Mouse (Mus musculus) CH12.LX (cell line): ENCODE data around the gene Dbil5. TPM values are rescaled to one million over a fixed set of nuclear protein-coding genes. Genes with fewer than 3 reads are reported as not detected.

ENCODE experiments used
- DNase-seq: peaks from one replicate; pipeline ENCODE4 v3.0.0-alpha.2; 2013; ENCODE audit errors: extremely low read depth
- H3K27ac ChIP-seq: 2 replicates; pipeline ENCODE4 v1.5.1; 2012; ENCODE audit warnings: low read depth, mild to moderate bottlenecking, control low read depth, moderate library complexity; ENCODE audit not compliant: insufficient read depth
- H3K27me3 ChIP-seq: replicated peaks from 2 replicates; pipeline ENCODE3; 2012; ENCODE audit warnings: inconsistent platforms
- H3K36me3 ChIP-seq, 2 experiments: replicated peaks in 1 of 2; 2 replicates each; pipeline versions ENCODE3 to v1.6.1; 2012; ENCODE audit warnings: inconsistent platforms in 1 of 2, low read length in 1 of 2, mild to moderate bottlenecking in 1 of 2, mixed read lengths in 1 of 2, moderate library complexity in 1 of 2; ENCODE audit not compliant: control insufficient read depth in 1 of 2, insufficient read depth in 1 of 2
- H3K4me1 ChIP-seq, 2 experiments: 2 replicates each; pipeline ENCODE4 v1.6.1; 2012; ENCODE audit warnings: inconsistent platforms in 1 of 2, moderate library complexity in 1 of 2; ENCODE audit not compliant: insufficient read depth in 2 of 2, control insufficient read depth in 1 of 2
- H3K4me2 ChIP-seq: 2 replicates; pipeline ENCODE4 v1.6.1; 2012; ENCODE audit warnings: low read depth, mild to moderate bottlenecking, control low read depth; ENCODE audit not compliant: poor library complexity, insufficient read depth, severe bottlenecking
- H3K4me3 ChIP-seq, 3 experiments: fragments of 150-350 bp in 1 of 3; sonication (generic) in 1 of 3; replicated peaks in 1 of 3; 2 replicates each; pipeline versions ENCODE3 to v1.5.1; 2011 to 2012; ENCODE audit warnings: low read depth in 2 of 3, low read length in 2 of 3, mild to moderate bottlenecking in 2 of 3, moderate library complexity in 2 of 3, control low read depth in 1 of 3, improper control_type of control experiment in 1 of 3, inconsistent platforms in 1 of 3, mixed read lengths in 1 of 3; ENCODE audit not compliant: poor library complexity in 1 of 3
- H3K79me2 ChIP-seq: replicated peaks from 2 replicates; pipeline ENCODE4 v1.6.1; 2012; ENCODE audit warnings: mild to moderate bottlenecking, moderate library complexity; ENCODE audit not compliant: control insufficient read depth, poor library complexity, insufficient read depth, severe bottlenecking; ENCODE audit errors: extremely low read depth
- H3K9ac ChIP-seq: 2 replicates; pipeline ENCODE4 v1.6.1; 2012; ENCODE audit warnings: low read depth, mild to moderate bottlenecking, control low read depth, moderate library complexity; ENCODE audit not compliant: insufficient read depth
- H3K9me3 ChIP-seq: replicated peaks from 2 replicates; pipeline ENCODE3; 2012; ENCODE audit warnings: low read length, inconsistent platforms, mixed read lengths
- BHLHE40 ChIP-seq: IDR thresholded peaks from 2 replicates; pipeline ENCODE4 v1.6.1; 2011; ENCODE audit warnings: mild to moderate bottlenecking, low read depth, low read length, improper control_type of control experiment
- CTCF ChIP-seq, 2 experiments: IDR thresholded peaks in 1 of 2; conservative IDR thresholded peaks in 1 of 2; 2 replicates each; pipeline ENCODE4 v1.5.1; 2011 to 2012; ENCODE audit warnings: low read depth in 2 of 2, low read length in 2 of 2, improper control_type of control experiment in 1 of 2, inconsistent platforms in 1 of 2, mild to moderate bottlenecking in 1 of 2, moderate library complexity in 1 of 2
- ELF1 ChIP-seq: IDR thresholded peaks from 2 replicates; pipeline ENCODE4 v1.6.1; 2014; ENCODE audit warnings: low read depth, mild to moderate bottlenecking, inconsistent platforms, low read length, improper control_type of control experiment
- EP300 ChIP-seq: IDR thresholded peaks from 2 replicates; pipeline ENCODE4 v1.6.1; 2011; ENCODE audit warnings: low read length, improper control_type of control experiment
- HCFC1 ChIP-seq: IDR thresholded peaks from 2 replicates; pipeline ENCODE4 v1.6.1; 2012; ENCODE audit warnings: low read depth, mild to moderate bottlenecking, inconsistent platforms, low read length, improper control_type of control experiment
- IRF4 ChIP-seq: IDR thresholded peaks from 2 replicates; pipeline ENCODE4 v1.6.1; 2014; ENCODE audit warnings: low read depth, mild to moderate bottlenecking, inconsistent platforms, low read length, improper control_type of control experiment
- JUN ChIP-seq: IDR thresholded peaks from 2 replicates; pipeline ENCODE4 v1.6.1; 2011; ENCODE audit warnings: low read depth, mild to moderate bottlenecking, low read length, improper control_type of control experiment, moderate library complexity; ENCODE audit not compliant: insufficient read depth
- JUND ChIP-seq: conservative IDR thresholded peaks from 2 replicates; pipeline ENCODE4 v1.6.1; 2011; ENCODE audit warnings: low read depth, low read length, improper control_type of control experiment
- KAT2A ChIP-seq: IDR thresholded peaks from 2 replicates; pipeline ENCODE4 v1.6.1; 2012; ENCODE audit warnings: low read length, improper control_type of control experiment, inconsistent platforms; ENCODE audit not compliant: insufficient replicate concordance
- MEF2A ChIP-seq: IDR thresholded peaks from 2 replicates; pipeline ENCODE4 v1.6.1; 2014; ENCODE audit warnings: low read depth, mild to moderate bottlenecking, inconsistent platforms, low read length, improper control_type of control experiment, borderline replicate concordance
- MXI1 ChIP-seq: IDR thresholded peaks from 2 replicates; pipeline ENCODE4 v1.6.1; 2011; ENCODE audit warnings: mild to moderate bottlenecking, low read depth, low read length, improper control_type of control experiment
- MYC ChIP-seq: IDR thresholded peaks from 2 replicates; pipeline ENCODE4 v1.6.1; 2011; ENCODE audit warnings: low read depth, mild to moderate bottlenecking, improper control_type of control experiment, low read length
- NELFE ChIP-seq: IDR thresholded peaks from 2 replicates; pipeline ENCODE4 v1.6.1; 2011; ENCODE audit warnings: low read depth, low read length, improper control_type of control experiment
- NRF1 ChIP-seq: IDR thresholded peaks from 2 replicates; pipeline ENCODE4 v1.6.1; 2014; ENCODE audit warnings: low read depth, mild to moderate bottlenecking, inconsistent platforms, low read length, improper control_type of control experiment, moderate library complexity
- POLR2A ChIP-seq: IDR thresholded peaks from 2 replicates; pipeline ENCODE4 v1.6.1; 2011; ENCODE audit warnings: low read depth, mild to moderate bottlenecking, improper control_type of control experiment, low read length
- RAD21 ChIP-seq: IDR thresholded peaks from 2 replicates; pipeline ENCODE4 v1.6.1; 2011; ENCODE audit warnings: low read depth, mild to moderate bottlenecking, low read length, improper control_type of control experiment, moderate library complexity
- SIN3A ChIP-seq: IDR thresholded peaks from 2 replicates; pipeline ENCODE4 v1.6.1; 2012; ENCODE audit warnings: low read length, improper control_type of control experiment, inconsistent platforms
- SMC3 ChIP-seq: IDR thresholded peaks from 2 replicates; pipeline ENCODE4 v1.6.1; 2011; ENCODE audit warnings: low read depth, low read length, improper control_type of control experiment
- TBP ChIP-seq: conservative IDR thresholded peaks from 2 replicates; pipeline ENCODE4 v1.6.1; 2011; ENCODE audit warnings: low read depth, low read length, improper control_type of control experiment
- TCF12 ChIP-seq: IDR thresholded peaks from 2 replicates; pipeline ENCODE4 v1.6.1; 2014; ENCODE audit warnings: low read depth, mild to moderate bottlenecking, inconsistent platforms, low read length, improper control_type of control experiment
- UBTF ChIP-seq: IDR thresholded peaks from 2 replicates; pipeline ENCODE4 v1.6.1; 2012; ENCODE audit warnings: low read depth, mild to moderate bottlenecking, inconsistent platforms, low read length, improper control_type of control experiment, moderate library complexity
- USF1 ChIP-seq: IDR thresholded peaks from 2 replicates; pipeline ENCODE4 v1.6.1; 2014; ENCODE audit warnings: low read depth, mild to moderate bottlenecking, inconsistent platforms, low read length, improper control_type of control experiment
- ZC3H11A ChIP-seq: IDR thresholded peaks from 2 replicates; pipeline ENCODE4 v1.6.1; 2012; ENCODE audit warnings: low read depth, mild to moderate bottlenecking, inconsistent platforms, low read length, improper control_type of control experiment
- ZKSCAN1 ChIP-seq: IDR thresholded peaks from 2 replicates; pipeline ENCODE4 v1.6.1; 2012; ENCODE audit warnings: low read depth, inconsistent platforms, low read length, improper control_type of control experiment, borderline replicate concordance
- ZMIZ1 ChIP-seq: IDR thresholded peaks from 2 replicates; pipeline ENCODE4 v1.6.1; 2012; ENCODE audit warnings: low read depth, mild to moderate bottlenecking, inconsistent platforms, low read length, improper control_type of control experiment
- ZNF384 ChIP-seq: IDR thresholded peaks from 2 replicates; pipeline ENCODE4 v1.6.1; 2012; ENCODE audit warnings: low read depth, low read length, improper control_type of control experiment, inconsistent platforms
- dilution Hi-C: fragments of 300-500 bp; cut with MboI; formaldehyde crosslinking; loops from 2 replicates; pipeline ENCODE4 v1.14.3; 2020; ENCODE audit warnings: low sequenced_read_pairs; ENCODE audit not compliant: extremely low pct_unique_long_range_greater_than_20kb, extremely low pct_ligation_motif_present
- in situ Hi-C: fragments of 300-500 bp; cut with MboI; formaldehyde crosslinking; loops from 3 replicates; pipeline ENCODE4 v1.14.3; 2019; ENCODE audit warnings: low sequenced_read_pairs, low pct_ligation_motif_present, low pct_unique_long_range_greater_than_20kb, mixed read lengths
- polyA plus RNA-seq: library from polyadenylated mRNA; unstranded; fragments of >175 nt; gene quantifications from 2 replicates; pipeline ENCODE4 v1.2.1, GENCODE M21; 2012; ENCODE audit warnings: low read depth; ENCODE audit not compliant: insufficient read length
- total RNA-seq, 2 experiments: library from RNA; depleted of rRNA; stranded (reverse); fragments of 300-350 nt in 1 of 2; fragments of >200 nt in 1 of 2; gene quantifications; 2 replicates each; pipeline ENCODE4 v1.2.3; 2012 to 2014

The Dbil5 gene
- total and polyA plus RNA-seq, 3 experiments, result 1.4 to 1.6 TPM; not detected in 1

GRCm38 (mm10) chr11:76253145-76253917 lies 35.9 kb downstream of the Dbil5 start:
- no peak overlapping the region for H3K4me2 ChIP-seq
- dilution Hi-C loops, result no loop called here
- no peak overlapping the region for H3K9ac ChIP-seq
- peak; percentile 86 for DNase-seq
- peaks cover 27 to 76% of the 10 kb centered on the region in 2 experiments for H3K36me3 ChIP-seq
- no peak overlapping the region for H3K4me3 ChIP-seq
- no peak overlapping the region for H3K27ac ChIP-seq
- no peaks in the 10 kb centered on the region for H3K27me3 ChIP-seq
- TF ChIP-seq ZC3H11A (peak; percentile 88), MEF2A (peak; percentile 65; the same call in 1 of the 2 replicates), CTCF (conservative IDR thresholded peaks at IDR 0.05 in 1 of 2, IDR thresholded peaks at IDR 0.05 in 1 of 2; ENCODE audit: low read depth in 2 of 2, low read length in 2 of 2) (peak; percentile 98), SMC3 (peak; percentile 95), MYC (0 out of 2 replicates have a peak, but pooled peaks have one; percentile 58), JUND (0 out of 2 replicates have a peak, but pooled peaks have one; percentile 23), MXI1 (no peak), SIN3A (no peak), ELF1 (0 out of 2 replicates have a peak, but pooled peaks have one; percentile 18), BHLHE40 (no peak), TCF12 (0 out of 2 replicates have a peak, but pooled peaks have one; percentile 31), NRF1 (0 out of 2 replicates have a peak, but pooled peaks have one; percentile 6), EP300 (no peak), RAD21 (peak; percentile 98), IRF4 (peak; percentile 74; the same call in 1 of the 2 replicates)
- TF ChIP-seq, all 38 proteins: peak for 11
- peaks cover 0 to 15% of the 10 kb centered on the region in 2 experiments; a peak in 2 of 4 replicates for H3K4me1 ChIP-seq
- H3K79me2 ChIP-seq, result no peaks in the 10 kb centered on the region
- in situ Hi-C loops, result loop anchor here (5.0 to 10.0 kb wide), 2 partner anchors 149 to 251 kb away; no protein-coding TSS in a partner anchor
- H3K9me3 ChIP-seq, result no peaks in the 10 kb centered on the region

- in situ Hi-C loops, result loop anchor here (5.0 to 10.0 kb wide), 2 partner anchors 148 to 251 kb away; no protein-coding TSS in a partner anchor
- Histone ChIP-seq H3K4me1 (peaks cover 0 to 15% of the 10 kb centered on the region in 2 experiments; a peak in 2 of 4 replicates), H3K79me2 (no peaks in the 10 kb centered on the region), H3K27me3 (no peaks in the 10 kb centered on the region), H3K36me3 (peaks cover 22 to 72% of the 10 kb centered on the region in 2 experiments), H3K9me3 (no peaks in the 10 kb centered on the region), H3K27ac (no peak overlapping the region), H3K9ac (no peak overlapping the region), H3K4me3 (no peak overlapping the region), H3K4me2 (no peak overlapping the region)
- TF ChIP-seq ELF1, result no peak
- TF ChIP-seq USF1, result no peak
- no peak for TF ChIP-seq TBP
- TF ChIP-seq ZMIZ1, result no peak
- no peak for TF ChIP-seq CTCF (conservative IDR thresholded peaks at IDR 0.05 in 1 of 2, IDR thresholded peaks at IDR 0.05 in 1 of 2; ENCODE audit: low read depth in 2 of 2, low read length in 2 of 2)
- TF ChIP-seq JUN, result no peak
- no peak for TF ChIP-seq POLR2A
- no peak for TF ChIP-seq UBTF
- TF ChIP-seq MYC, result no peak
- TF ChIP-seq ZNF384, result no peak
- no peak for TF ChIP-seq KAT2A
- no peak for TF ChIP-seq TCF12
- TF ChIP-seq NELFE, result no peak
- no peak for TF ChIP-seq HCFC1
- TF ChIP-seq ZKSCAN1, result no peak
- TF ChIP-seq EP300, result no peak
- dilution Hi-C loops, result no loop called here
- DNase-seq, result no peak
Measured at GRCm38 (mm10) chr11:76253918-76254264, 36.5 kb downstream of the Dbil5 start.
